Mouse (Mus musculus): ENCODE data around the gene Klf1. TPM values are rescaled to one million over a fixed set of nuclear protein-coding genes. Genes with fewer than 3 reads are reported as not detected.
A peak's percentile ranks its signal among the peaks of the same experiment; 100 is the strongest.

Klf1 gene
- total RNA-seq (2012; rRNA removed): 0.31 and 0.53 TPM in 2 replicates

GRCm38 (mm10) chr8:84901752-84902151, at the start of gene Klf1:
Klf1 (plus strand) TSS chr8:84901928.
- Histone ChIP-seq H3K36me3 (ENCODE audit: control insufficient read depth, insufficient read depth, low read length, poor library complexity, severe bottlenecking) (no peaks in the 10 kb centered on the region; the same call in 1 of the 2 replicates), H3K9me3 (ENCODE audit: control insufficient read depth, insufficient read depth, low read depth, low read length) (no peaks in the 10 kb centered on the region), H3K9ac (ENCODE audit: insufficient read depth, low read depth, low read length, poor library complexity, severe bottlenecking) (peak within 1 kb of the TSS; percentile 87), H3K4me1 (ENCODE audit: control insufficient read depth in 2 of 2, insufficient read depth in 2 of 2, low read length in 2 of 2, poor library complexity in 1 of 2) (peaks cover 0 to 6% of the 10 kb centered on the region in 2 experiments; a peak in 1 of 4 replicates), H3K27ac (ENCODE audit: insufficient read depth, low read depth, low read length, poor library complexity, severe bottlenecking) (no peak within 1 kb of the TSS), H3K4me3 (ENCODE audit: insufficient read depth in 1 of 2, low read depth in 1 of 2, low read length in 2 of 2, poor library complexity in 1 of 2, severe bottlenecking in 1 of 2) (peak within 1 kb of the TSS; percentile 95 to 96)
- in situ Hi-C loops (cut with MboI; ENCODE audit: low sequenced_read_pairs in 2 of 2, unreplicated experiment in 2 of 2): no loop called here
- DNase-seq (ENCODE audit: low read depth, low spot score): no peak
- no peak for TF ChIP-seq ZC3H11A (IDR thresholded peaks at IDR 0.05; ENCODE audit: borderline replicate concordance, low read depth, low read length)
- no peak for TF ChIP-seq ZNF384 (IDR thresholded peaks at IDR 0.05; ENCODE audit: low read depth, low read length)
- TF ChIP-seq MAFK (IDR thresholded peaks at IDR 0.05; ENCODE audit: insufficient read depth, low read depth, low read length): no peak
- TF ChIP-seq HCFC1 (IDR thresholded peaks at IDR 0.05; ENCODE audit: borderline replicate concordance, insufficient read depth, low read length): no peak
- TF ChIP-seq CHD2 (IDR thresholded peaks at IDR 0.05; ENCODE audit: low read depth, low read length): no peak

GRCm38 (mm10) chr8:84856434-84856833, 45.3 kb upstream of the Klf1 start:
- TF ChIP-seq CHD2 (IDR thresholded peaks at IDR 0.05; ENCODE audit: low read depth, low read length) (no peak), HCFC1 (IDR thresholded peaks at IDR 0.05; ENCODE audit: borderline replicate concordance, insufficient read depth, low read length) (no peak), MAFK (IDR thresholded peaks at IDR 0.05; ENCODE audit: insufficient read depth, low read depth, low read length) (no peak), ZC3H11A (IDR thresholded peaks at IDR 0.05; ENCODE audit: borderline replicate concordance, low read depth, low read length) (no peak), ZNF384 (IDR thresholded peaks at IDR 0.05; ENCODE audit: low read depth, low read length) (no peak)
- no peak overlapping the region for H3K27ac ChIP-seq (ENCODE audit: insufficient read depth, low read depth, low read length, poor library complexity, severe bottlenecking)
- H3K9me3 ChIP-seq (ENCODE audit: control insufficient read depth, insufficient read depth, low read depth, low read length): no peaks in the 10 kb centered on the region
- in situ Hi-C loops (cut with MboI; ENCODE audit: low sequenced_read_pairs in 2 of 2, unreplicated experiment in 2 of 2): no loop called here
- no peak overlapping the region for H3K9ac ChIP-seq (ENCODE audit: insufficient read depth, low read depth, low read length, poor library complexity, severe bottlenecking)
- DNase-seq (ENCODE audit: low read depth, low spot score): no peak
- peaks cover 0 to 8% of the 10 kb centered on the region in 2 experiments; a peak in 2 of 4 replicates for H3K4me1 ChIP-seq (ENCODE audit: control insufficient read depth in 2 of 2, insufficient read depth in 2 of 2, low read length in 2 of 2, poor library complexity in 1 of 2)
- H3K4me3 ChIP-seq (ENCODE audit: insufficient read depth in 1 of 2, low read depth in 1 of 2, low read length in 2 of 2, poor library complexity in 1 of 2, severe bottlenecking in 1 of 2): peak overlapping the region in 1 of 2 experiments; percentile 98; a peak in 1 of 4 replicates
- peaks cover 17% of the 10 kb centered on the region for H3K36me3 ChIP-seq (ENCODE audit: control insufficient read depth, insufficient read depth, low read length, poor library complexity, severe bottlenecking)

- Histone ChIP-seq H3K4me1 (ENCODE audit: control insufficient read depth in 2 of 2, insufficient read depth in 2 of 2, low read length in 2 of 2, poor library complexity in 1 of 2) (peaks cover 0 to 8% of the 10 kb centered on the region in 2 experiments; a peak in 2 of 4 replicates), H3K9me3 (ENCODE audit: control insufficient read depth, insufficient read depth, low read depth, low read length) (no peaks in the 10 kb centered on the region), H3K36me3 (ENCODE audit: control insufficient read depth, insufficient read depth, low read length, poor library complexity, severe bottlenecking) (peaks cover 21% of the 10 kb centered on the region), H3K4me3 (ENCODE audit: insufficient read depth in 1 of 2, low read depth in 1 of 2, low read length in 2 of 2, poor library complexity in 1 of 2, severe bottlenecking in 1 of 2) (peak within 1 kb of the TSS; percentile 84 to 98), H3K9ac (ENCODE audit: insufficient read depth, low read depth, low read length, poor library complexity, severe bottlenecking) (peak within 1 kb of the TSS; percentile 91), H3K27ac (ENCODE audit: insufficient read depth, low read depth, low read length, poor library complexity, severe bottlenecking) (peak within 1 kb of the TSS; percentile 35; the same call in 1 of the 2 replicates)
- in situ Hi-C loops (cut with MboI; ENCODE audit: low sequenced_read_pairs in 2 of 2, unreplicated experiment in 2 of 2): no loop called here
- TF ChIP-seq ZNF384 (IDR thresholded peaks at IDR 0.05; ENCODE audit: low read depth, low read length): no peak
- TF ChIP-seq HCFC1 (IDR thresholded peaks at IDR 0.05; ENCODE audit: borderline replicate concordance, insufficient read depth, low read length): peak; percentile 97
- peak; percentile 91 for DNase-seq (ENCODE audit: low read depth, low spot score)
These were observed 44.8 kb upstream of the Klf1 start, which contains the start of gene Farsa for GRCm38 (mm10) chr8:84856864-84857441. Farsa (plus strand) TSS chr8:84856989.

GRCm38 (mm10) chr8:84871376-84872308, 30.1 kb upstream of the Klf1 start, which contains the start of gene Syce2:
Syce2 (plus strand) TSS chr8:84872111.
- in situ Hi-C loops (cut with MboI; ENCODE audit: low sequenced_read_pairs in 2 of 2, unreplicated experiment in 2 of 2): no loop called here
- Histone ChIP-seq H3K27ac (ENCODE audit: insufficient read depth, low read depth, low read length, poor library complexity, severe bottlenecking) (0 out of 2 replicates have a peak within 1 kb of the TSS, but pooled peaks have one; percentile 33), H3K9me3 (ENCODE audit: control insufficient read depth, insufficient read depth, low read depth, low read length) (no peaks in the 10 kb centered on the region), H3K4me3 (ENCODE audit: insufficient read depth in 1 of 2, low read depth in 1 of 2, low read length in 2 of 2, poor library complexity in 1 of 2, severe bottlenecking in 1 of 2) (peak within 1 kb of the TSS; percentile 64 to 68), H3K4me1 (ENCODE audit: control insufficient read depth in 2 of 2, insufficient read depth in 2 of 2, low read length in 2 of 2, poor library complexity in 1 of 2) (0 out of 4 replicates have a peak, but pooled peaks cover 0 to 2% of the 10 kb centered on the region in 2 experiments), H3K36me3 (ENCODE audit: control insufficient read depth, insufficient read depth, low read length, poor library complexity, severe bottlenecking) (peaks cover 30% of the 10 kb centered on the region), H3K9ac (ENCODE audit: insufficient read depth, low read depth, low read length, poor library complexity, severe bottlenecking) (peak within 1 kb of the TSS; percentile 67)
- no peak for TF ChIP-seq HCFC1 (IDR thresholded peaks at IDR 0.05; ENCODE audit: borderline replicate concordance, insufficient read depth, low read length)
- no peak for TF ChIP-seq ZNF384 (IDR thresholded peaks at IDR 0.05; ENCODE audit: low read depth, low read length)
- no peak for TF ChIP-seq ZC3H11A (IDR thresholded peaks at IDR 0.05; ENCODE audit: borderline replicate concordance, low read depth, low read length)
- no peak for TF ChIP-seq MAFK (IDR thresholded peaks at IDR 0.05; ENCODE audit: insufficient read depth, low read depth, low read length)
- TF ChIP-seq CHD2 (IDR thresholded peaks at IDR 0.05; ENCODE audit: low read depth, low read length): no peak
- peak; percentile 62 for DNase-seq (ENCODE audit: low read depth, low spot score)

Measured in ES-E14 (cell line).